Mouse (Mus musculus) neural tube, embryonic 11.5 days (tissue): ENCODE data around the gene Eif4a2. TPM values are rescaled to one million over a fixed set of nuclear protein-coding genes. Genes with fewer than 3 reads are reported as not detected.

Source experiments
- ATAC-seq: fragments of 200-750 bp; cut with Nextera tagmentation; 2 replicates; pipeline ENCODE4 v1.8.0; 2017; ENCODE audit warnings: moderate number of reproducible peaks, mild to moderate bottlenecking, moderate TSS enrichment, moderate library complexity; ENCODE audit not compliant: insufficient read depth, low FRiP score, low TSS enrichment
- DNase-seq: peaks from one replicate; pipeline ENCODE4 v3.0.0-alpha.2; 2015; ENCODE audit warnings: low spot score
- H3K27ac ChIP-seq: fragments of 300-500 bp; sonication (generic); 2 replicates; pipeline ENCODE4 v1.5.1; 2014; ENCODE audit warnings: low read depth, mild to moderate bottlenecking, low read length
- H3K27me3 ChIP-seq: fragments of 300-500 bp; sonication (generic); 2 replicates; pipeline ENCODE4 v1.6.1; 2014; ENCODE audit warnings: mild to moderate bottlenecking, low read length, mixed read lengths; ENCODE audit not compliant: control insufficient read depth, insufficient read depth
- H3K36me3 ChIP-seq: fragments of 300-500 bp; sonication (generic); 2 replicates; pipeline ENCODE4 v1.6.1; 2014; ENCODE audit warnings: mild to moderate bottlenecking, low read length, moderate library complexity, mixed read lengths; ENCODE audit not compliant: control insufficient read depth, insufficient read depth
- H3K4me1 ChIP-seq: fragments of 300-500 bp; sonication (generic); 2 replicates; pipeline ENCODE4 v1.6.1; 2014; ENCODE audit warnings: low read length, mixed read lengths; ENCODE audit not compliant: control insufficient read depth, insufficient read depth
- H3K4me2 ChIP-seq: fragments of 300-500 bp; sonication (generic); 2 replicates; pipeline ENCODE4 v1.6.1; 2014; ENCODE audit warnings: low read depth, mild to moderate bottlenecking, moderate library complexity
- H3K4me3 ChIP-seq: fragments of 300-500 bp; sonication (generic); 2 replicates; pipeline ENCODE4 v1.5.1; 2014; ENCODE audit warnings: low read depth, low read length
- H3K9ac ChIP-seq: fragments of 300-500 bp; sonication (generic); 2 replicates; pipeline ENCODE4 v1.6.1; 2014; ENCODE audit warnings: mild to moderate bottlenecking, low read length
- H3K9me3 ChIP-seq: fragments of 300-500 bp; sonication (generic); 2 replicates; pipeline ENCODE4 v1.6.1; 2016; ENCODE audit warnings: low read length; ENCODE audit not compliant: control insufficient read depth
- WGBS: fragments of 180-500 bp; shearing (Covaris S2); extraction: QIAGEN DNeasy Blood & Tissue Kit; methylation state at CpG from one replicate; pipeline ENCODE4 v1.1.7; 2014; 5-methylcytosine and 5-hydroxymethylcytosine counted together
- polyA plus RNA-seq: library from polyadenylated mRNA; unstranded; fragments of >200 nt; fragmentation: Nextera tagmentation; extraction: Ambion mirVana; gene quantifications from 2 replicates; pipeline ENCODE4 v1.2.1, GENCODE M21; 2014

The Eif4a2 gene
- polyA plus RNA-seq, 1 experiment from 2014 or later = 217 TPM

DNA sequence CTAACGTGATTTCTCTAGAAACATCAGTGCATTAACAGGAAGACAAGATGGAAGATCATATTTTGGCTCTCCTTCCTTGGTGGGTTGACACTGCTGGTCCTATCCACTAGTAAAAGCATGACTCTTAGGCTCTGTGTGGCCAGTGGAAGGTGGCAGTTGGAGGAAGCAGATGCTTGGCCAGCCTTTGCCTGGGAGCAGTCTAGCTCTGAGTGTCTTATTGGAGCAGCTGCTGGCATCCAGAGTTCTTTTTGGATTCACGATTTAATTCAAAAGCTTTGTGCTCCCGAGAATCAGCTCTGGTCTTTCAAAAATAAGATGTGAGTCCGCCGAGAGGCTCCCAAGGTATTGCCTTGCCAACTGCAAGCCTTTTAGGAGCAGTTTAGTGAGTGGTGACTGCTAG is 38.0 kb downstream of the Eif4a2 start:
- H3K4me1 ChIP-seq = no peaks in the 10 kb centered on the region
- H3K9ac ChIP-seq = no peak overlapping the region

GRCm38 (mm10) chr16:23146280-23146679 is 39.0 kb downstream of the Eif4a2 start, which contains the start of gene Adipoq:
Adipoq (plus strand) TSS chr16:23146536.
- Histone ChIP-seq H3K36me3 (no peaks in the 10 kb centered on the region), H3K4me2 (no peak within 1 kb of the TSS), H3K27me3 (no peaks in the 10 kb centered on the region), H3K4me1 (no peaks in the 10 kb centered on the region), H3K4me3 (no peak within 1 kb of the TSS), H3K9ac (no peak within 1 kb of the TSS), H3K27ac (no peak within 1 kb of the TSS), H3K9me3 (no peaks in the 10 kb centered on the region)
- DNase-seq = no peak
- ATAC-seq = no peak
- WGBS = 86% methylated on average over 3 of the region's 3 CpGs

More for the DNA sequence above, 38.0 kb downstream of the Eif4a2 start:
- ATAC-seq (no peak), DNase-seq (no peak)
- Histone ChIP-seq H3K4me3 (no peak overlapping the region), H3K27ac (no peak overlapping the region), H3K36me3 (no peaks in the 10 kb centered on the region), H3K4me2 (no peak overlapping the region), H3K27me3 (no peaks in the 10 kb centered on the region), H3K9me3 (no peaks in the 10 kb centered on the region)
- WGBS = 78% methylated on average over 5 of the region's 5 CpGs

DNA sequence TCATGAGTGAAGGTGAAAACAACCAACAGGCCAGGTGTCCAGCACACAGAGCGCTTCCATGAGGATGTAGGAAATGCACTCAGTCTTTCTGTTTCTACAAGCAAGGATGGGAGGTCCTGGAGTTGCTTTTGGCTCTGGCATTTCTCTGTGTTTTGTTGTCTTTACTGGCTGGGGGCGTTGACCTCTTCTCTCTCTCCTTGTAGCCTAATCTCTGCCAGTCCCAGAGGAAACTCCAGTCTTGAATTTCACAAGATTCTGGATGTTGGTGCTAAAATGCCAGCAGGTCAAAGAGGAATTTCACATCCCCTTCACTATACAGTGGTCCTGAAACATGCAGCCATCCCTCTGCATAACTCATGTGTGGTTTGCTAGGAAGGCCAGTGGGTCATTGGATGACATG is 41.7 kb downstream of the Eif4a2 start:
- Histone ChIP-seq H3K9me3 (no peaks in the 10 kb centered on the region), H3K36me3 (no peaks in the 10 kb centered on the region), H3K4me3 (no peak overlapping the region), H3K4me2 (no peak overlapping the region), H3K27me3 (no peaks in the 10 kb centered on the region), H3K9ac (no peak overlapping the region), H3K27ac (no peak overlapping the region), H3K4me1 (no peaks in the 10 kb centered on the region)
- no peak for DNase-seq
- 69% methylated on average over 2 of the region's 2 CpGs for WGBS
- no peak for ATAC-seq

- Histone ChIP-seq H3K9ac (no peak overlapping the region), H3K4me1 (no peaks in the 10 kb centered on the region), H3K9me3 (no peaks in the 10 kb centered on the region), H3K36me3 (no peaks in the 10 kb centered on the region), H3K27me3 (no peaks in the 10 kb centered on the region), H3K27ac (no peak overlapping the region), H3K4me2 (no peak overlapping the region), H3K4me3 (no peak overlapping the region)
- 86% methylated on average over 8 of the region's 8 CpGs for WGBS
- ATAC-seq = no peak
- no peak for DNase-seq
Observed at GRCm38 (mm10) chr16:23149396-23149795, 42.2 kb downstream of the Eif4a2 start.

DNA sequence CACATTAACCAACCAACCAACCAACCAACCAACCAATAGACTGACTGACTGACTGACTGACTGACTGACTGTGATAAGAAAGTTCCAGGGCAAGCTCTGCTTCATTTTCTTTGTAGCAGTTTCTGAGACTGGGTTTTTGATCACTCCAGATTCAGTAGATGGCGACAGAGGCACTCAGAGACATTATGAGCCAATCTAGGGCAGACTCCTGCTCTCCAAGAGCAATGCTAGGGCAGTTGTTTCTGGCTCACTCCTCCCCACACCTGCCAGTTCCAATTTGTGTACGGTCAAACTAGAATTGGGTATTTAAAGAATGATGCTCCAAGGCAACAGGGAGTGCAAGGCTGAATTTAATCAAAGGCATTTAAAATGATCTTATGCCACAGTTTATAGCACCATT is 44.2 kb downstream of the Eif4a2 start:
- no peak overlapping the region for H3K4me2 ChIP-seq
- H3K9me3 ChIP-seq = no peaks in the 10 kb centered on the region
- H3K27ac ChIP-seq = no peak overlapping the region
- no peaks in the 10 kb centered on the region for H3K27me3 ChIP-seq
- no peaks in the 10 kb centered on the region for H3K4me1 ChIP-seq
- DNase-seq (no peak), ATAC-seq (no peak)
- H3K36me3 ChIP-seq = no peaks in the 10 kb centered on the region
- H3K4me3 ChIP-seq = no peak overlapping the region
- H3K9ac ChIP-seq = no peak overlapping the region
- 31% methylated on average over 2 of the region's 2 CpGs for WGBS

DNA sequence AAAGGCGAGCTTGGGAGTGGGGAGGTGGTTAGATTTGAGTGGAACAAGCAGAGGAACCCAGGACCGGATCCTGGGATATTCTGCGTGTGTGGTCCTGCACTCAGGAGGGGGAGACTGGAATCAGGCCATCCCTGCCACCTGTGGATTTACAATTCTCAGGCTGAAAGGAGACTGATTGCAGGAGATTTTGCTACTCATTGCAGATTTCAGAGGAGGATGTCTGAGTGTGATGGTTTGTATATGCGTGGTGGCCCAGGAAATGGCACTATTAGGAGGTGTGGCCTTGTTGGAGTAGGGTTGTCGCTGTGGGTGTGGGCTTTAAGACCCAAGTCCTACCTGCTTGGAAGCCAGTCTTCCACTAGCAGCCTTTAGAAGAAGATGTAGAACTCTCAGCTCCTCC is 47.0 kb downstream of the Eif4a2 start:
- Histone ChIP-seq H3K36me3 (no peaks in the 10 kb centered on the region), H3K27ac (no peak overlapping the region), H3K27me3 (no peaks in the 10 kb centered on the region), H3K9me3 (no peaks in the 10 kb centered on the region), H3K4me1 (no peaks in the 10 kb centered on the region), H3K9ac (no peak overlapping the region), H3K4me3 (no peak overlapping the region), H3K4me2 (no peak overlapping the region)
- ATAC-seq = no peak
- no peak for DNase-seq
- 73% methylated on average over 5 of the region's 5 CpGs for WGBS

- Histone ChIP-seq H3K27me3 (no peaks in the 10 kb centered on the region), H3K4me2 (no peak overlapping the region), H3K36me3 (no peaks in the 10 kb centered on the region), H3K27ac (no peak overlapping the region), H3K4me1 (no peaks in the 10 kb centered on the region), H3K9ac (no peak overlapping the region), H3K4me3 (no peak overlapping the region), H3K9me3 (no peaks in the 10 kb centered on the region)
- ATAC-seq (no peak), DNase-seq (no peak)
- WGBS = 94% methylated on average over 13 of the region's 13 CpGs
Observed at GRCm38 (mm10) chr16:23157013-23157412, 49.8 kb downstream of the Eif4a2 start.

DNA sequence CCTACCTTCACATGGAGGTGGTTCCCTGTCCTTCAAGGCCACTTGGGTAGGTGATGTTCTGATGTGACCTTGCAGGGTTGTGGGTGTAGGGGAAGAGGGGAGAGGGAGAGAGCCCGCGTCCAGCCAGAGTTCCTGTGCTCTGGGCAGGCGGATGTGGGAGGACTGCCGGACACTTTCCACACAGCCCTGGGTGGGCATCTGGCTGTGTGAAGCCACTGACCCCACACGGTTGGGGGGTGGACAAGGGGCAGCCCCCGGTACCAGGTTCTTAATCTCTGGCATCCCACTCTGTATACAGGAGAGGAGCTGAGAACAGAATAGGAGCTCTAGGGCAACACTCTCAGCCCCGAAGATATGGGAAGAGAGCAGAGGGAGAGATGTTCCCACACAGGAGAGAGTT is 51.0 kb downstream of the Eif4a2 start:
- Histone ChIP-seq H3K4me1 (no peaks in the 10 kb centered on the region), H3K27me3 (no peaks in the 10 kb centered on the region), H3K36me3 (no peaks in the 10 kb centered on the region), H3K4me2 (no peak overlapping the region), H3K9ac (no peak overlapping the region), H3K9me3 (no peaks in the 10 kb centered on the region), H3K27ac (no peak overlapping the region), H3K4me3 (no peak overlapping the region)
- DNase-seq (no peak), ATAC-seq (no peak)
- 88% methylated on average over 7 of the region's 7 CpGs for WGBS

- no peaks in the 10 kb centered on the region for H3K36me3 ChIP-seq
- no peak for DNase-seq
- 81% methylated on average over 2 of the region's 2 CpGs for WGBS
- H3K4me3 ChIP-seq = no peak overlapping the region
- H3K9ac ChIP-seq = no peak overlapping the region
- H3K27me3 ChIP-seq = no peaks in the 10 kb centered on the region
- no peak overlapping the region for H3K27ac ChIP-seq
- H3K9me3 ChIP-seq = no peaks in the 10 kb centered on the region
- no peaks in the 10 kb centered on the region for H3K4me1 ChIP-seq
- H3K4me2 ChIP-seq = no peak overlapping the region
- no peak for ATAC-seq
Observed at GRCm38 (mm10) chr16:23158957-23159356, 51.7 kb downstream of the Eif4a2 start.
